In genomic region chr14:72670987-72671386, GRCm38 (mm10) we compare ENCODE assay signal across 24 mouse cellular contexts. TPM values are rescaled to one million over a fixed set of nuclear protein-coding genes. Genes with fewer than 3 reads are reported as not detected.
A peak's percentile ranks its signal among the peaks of the same experiment; 100 is the strongest.
DNase-seq lines count a peak whose midpoint lies in the region; ATAC-seq and TF ChIP-seq lines count a peak whose summit lies in the region.
"Had no signal": no experiment of that assay in that cellular context is flagged by ENCODE, and none has a peak within 500 bp of the region (broad histone marks: within the 10 kb centered on the region; RNA-seq: fewer than 3 reads in every experiment).

No protein-coding gene starts in this region.

- H3K9me3 ChIP-seq in lung, embryonic 14.5 days (ENCODE audit: low read depth, low read length) = no peaks in the 10 kb centered on the region
- no peaks in the 10 kb centered on the region for H3K9me3 ChIP-seq in ES-E14 (ENCODE audit: control insufficient read depth, insufficient read depth, low read depth, low read length)
- H3K9me3 ChIP-seq: embryonic facial prominence, embryonic 15.5 days; hindbrain, embryonic 12.5 days; limb, embryonic 12.5 days; midbrain, embryonic 10.5 days; neural tube, embryonic 15.5 days had no signal

- in situ Hi-C loops in ES-E14 (cut with MboI; ENCODE audit: low sequenced_read_pairs in 2 of 2, unreplicated experiment in 2 of 2) = no loop called here

- ATAC-seq in CD4-positive, CD25-positive, alpha-beta regulatory T cell, adult 4 months = no peak
- no peak for ATAC-seq in lung, embryonic 14.5 days (ENCODE audit: insufficient read depth)
- ATAC-seq in megakaryocyte progenitor cell, adult 5-6 weeks (replicated peaks; ENCODE audit: poor library complexity) = 0 out of 2 replicates have a peak, but pooled peaks have one; percentile 50
- ATAC-seq: forebrain, embryonic 16.5 days had no signal

- H3K4me3 ChIP-seq in lung, embryonic 14.5 days (ENCODE audit: low read depth, low read length) = no peak overlapping the region
- no peak overlapping the region for H3K4me3 ChIP-seq in ES-E14 (ENCODE audit: insufficient read depth in 1 of 2, low read depth in 1 of 2, low read length in 2 of 2, poor library complexity in 1 of 2, severe bottlenecking in 1 of 2)
- H3K4me3 ChIP-seq: embryonic facial prominence, embryonic 15.5 days; hindbrain, embryonic 12.5 days; limb, embryonic 12.5 days; midbrain, embryonic 10.5 days; neural tube, embryonic 15.5 days had no signal

- 77% methylated on average over 2 of the region's 2 CpGs for WGBS in lung, embryonic 14.5 days

- no peak overlapping the region for H3K9ac ChIP-seq in lung, embryonic 14.5 days
- H3K9ac ChIP-seq in ES-E14 (ENCODE audit: insufficient read depth, low read depth, low read length, poor library complexity, severe bottlenecking) = no peak overlapping the region
- H3K9ac ChIP-seq: embryonic facial prominence, embryonic 15.5 days; hindbrain, embryonic 12.5 days; limb, embryonic 12.5 days; neural tube, embryonic 15.5 days had no signal

- H3K4me2 ChIP-seq in lung, embryonic 14.5 days = no peak overlapping the region
- H3K4me2 ChIP-seq: embryonic facial prominence, embryonic 15.5 days; hindbrain, embryonic 12.5 days; limb, embryonic 12.5 days; liver, embryonic 11.5 days; neural tube, embryonic 15.5 days had no signal

- no peaks in the 10 kb centered on the region for H3K36me3 ChIP-seq in lung, embryonic 14.5 days (ENCODE audit: insufficient read depth)
- no peaks in the 10 kb centered on the region for H3K36me3 ChIP-seq in ES-E14 (ENCODE audit: control insufficient read depth, insufficient read depth, low read length, poor library complexity, severe bottlenecking)
- H3K36me3 ChIP-seq: embryonic facial prominence, embryonic 15.5 days; hindbrain, embryonic 12.5 days; limb, embryonic 12.5 days; midbrain, embryonic 10.5 days; neural tube, embryonic 15.5 days had no signal

- H3K27me3 ChIP-seq in lung, embryonic 14.5 days (ENCODE audit: insufficient read depth, low read length) = no peaks in the 10 kb centered on the region
- H3K27me3 ChIP-seq: embryonic facial prominence, embryonic 15.5 days; hindbrain, embryonic 12.5 days; limb, embryonic 12.5 days; neural tube, embryonic 15.5 days had no signal

- DNase-seq in CD4-positive, CD25-positive, alpha-beta regulatory T cell, adult 2 months (ENCODE audit: low read depth, low spot score) = peak; percentile 7
- DNase-seq in lung, embryonic 14.5 days = peak; percentile 3
- no peak for DNase-seq in lung, postnatal 36 days
- peak; percentile 1 for DNase-seq in ES-E14 (ENCODE audit: low read depth, low spot score)
- no peak for DNase-seq in right cerebral cortex, postnatal 25 days
- DNase-seq in cerebellum, adult 18-20 months = no peak
- DNase-seq: adrenal gland, postnatal 25 days; cerebellum, adult 9-10 months; gastrocnemius, postnatal 14 days; heart, adult 11 months; kidney, adult 8-10 months; kidney, postnatal 25 days; lung, adult 2 months; right cerebral cortex, adult 18-20 months had no signal

- H3K4me1 ChIP-seq in lung, embryonic 14.5 days (ENCODE audit: insufficient read depth) = no peaks in the 10 kb centered on the region
- no peaks in the 10 kb centered on the region for H3K4me1 ChIP-seq in ES-E14 (ENCODE audit: control insufficient read depth in 2 of 2, insufficient read depth in 2 of 2, low read length in 2 of 2, poor library complexity in 1 of 2)
- H3K4me1 ChIP-seq: embryonic facial prominence, embryonic 15.5 days; hindbrain, embryonic 12.5 days; limb, embryonic 12.5 days; midbrain, embryonic 10.5 days; neural tube, embryonic 15.5 days had no signal

- TF ChIP-seq CTCF in lung, embryonic 14.5 days (IDR thresholded peaks at IDR 0.05; ENCODE audit: low read depth) = peak; percentile 23; the same call in 1 of the 2 replicates

- no peak overlapping the region for H3K27ac ChIP-seq in lung, embryonic 14.5 days (ENCODE audit: low read depth)
- H3K27ac ChIP-seq in ES-E14 (ENCODE audit: insufficient read depth, low read depth, low read length, poor library complexity, severe bottlenecking) = no peak overlapping the region
- H3K27ac ChIP-seq: embryonic facial prominence, embryonic 15.5 days; hindbrain, embryonic 12.5 days; limb, embryonic 12.5 days; macrophage; midbrain, embryonic 10.5 days; neural tube, embryonic 15.5 days had no signal

TF ChIP-seq in ES-E14, 5 proteins besides CTCF, POLR2A, EP300 and RAD21:
- TF ChIP-seq ZC3H11A (IDR thresholded peaks at IDR 0.05; ENCODE audit: borderline replicate concordance, low read depth, low read length) (peak; percentile 16; the same call in 1 of the 2 replicates), MAFK (IDR thresholded peaks at IDR 0.05; ENCODE audit: insufficient read depth, low read depth, low read length) (no peak)

RNA-seq across cellular contexts. Expression of gene Fndc3a, which starts 38.8 kb away (rescaled TPM):
- polyA plus RNA-seq in CD4-positive, CD25-positive, alpha-beta regulatory T cell, adult 4 months (2017; shearing (Covaris generic)) = 10 to 100 TPM; 19.1 to 21.5 TPM
- polyA plus RNA-seq in lung, embryonic 14.5 days (2014; fragmentation: Nextera tagmentation; extraction: Ambion mirVana) = 26.5 and 30.2 TPM in 2 replicates
- total RNA-seq in ES-E14 (2012; rRNA removed) = 14.4 and 28.1 TPM in 2 replicates
- 48.9 and 52.9 TPM in 2 replicates for total RNA-seq in megakaryocyte progenitor cell, adult 5-6 weeks (2015)
- total RNA-seq in megakaryocyte progenitor cell, adult 5-6 weeks (2017) = 36.0 and 56.3 TPM in 2 replicates

Comparison
In these comparisons a context has a peak if more than half of its experiments do, and no peak if none do; other contexts are left out.
1. DNase-seq: peak in CD4-positive, CD25-positive, alpha-beta regulatory T cell, adult 2 months (single experiment), lung, embryonic 14.5 days (single experiment) and ES-E14 (single experiment); none in lung, postnatal 36 days (single experiment), right cerebral cortex, postnatal 25 days (single experiment) and cerebellum, adult 18-20 months (0 of 2).